Mouse (Mus musculus) CH12.LX (cell line): ENCODE measurements around the gene Pck2. TPM values are rescaled to one million over a fixed set of nuclear protein-coding genes. Genes with fewer than 3 reads are reported as not detected.
A peak's percentile ranks its signal among the peaks of the same experiment; 100 is the strongest.

Source experiments
- DNase-seq: peaks from one replicate; pipeline ENCODE4 v3.0.0-alpha.2; 2013; ENCODE audit errors: extremely low read depth
- H3K27ac ChIP-seq: 2 replicates; pipeline ENCODE4 v1.5.1; 2012; ENCODE audit warnings: low read depth, mild to moderate bottlenecking, control low read depth, moderate library complexity; ENCODE audit not compliant: insufficient read depth
- H3K27me3 ChIP-seq: replicated peaks from 2 replicates; pipeline ENCODE3; 2012; ENCODE audit warnings: inconsistent platforms
- H3K36me3 ChIP-seq, 2 experiments: replicated peaks in 1 of 2; 2 replicates each; pipeline versions ENCODE3 to v1.6.1; 2012; ENCODE audit warnings: inconsistent platforms in 1 of 2, low read length in 1 of 2, mild to moderate bottlenecking in 1 of 2, mixed read lengths in 1 of 2, moderate library complexity in 1 of 2; ENCODE audit not compliant: control insufficient read depth in 1 of 2, insufficient read depth in 1 of 2
- H3K4me1 ChIP-seq, 2 experiments: 2 replicates each; pipeline ENCODE4 v1.6.1; 2012; ENCODE audit warnings: inconsistent platforms in 1 of 2, moderate library complexity in 1 of 2; ENCODE audit not compliant: insufficient read depth in 2 of 2, control insufficient read depth in 1 of 2
- H3K4me2 ChIP-seq: 2 replicates; pipeline ENCODE4 v1.6.1; 2012; ENCODE audit warnings: low read depth, mild to moderate bottlenecking, control low read depth; ENCODE audit not compliant: poor library complexity, insufficient read depth, severe bottlenecking
- H3K4me3 ChIP-seq, 3 experiments: fragments of 150-350 bp in 1 of 3; sonication (generic) in 1 of 3; replicated peaks in 1 of 3; 2 replicates each; pipeline versions ENCODE3 to v1.5.1; 2011 to 2012; ENCODE audit warnings: low read depth in 2 of 3, low read length in 2 of 3, mild to moderate bottlenecking in 2 of 3, moderate library complexity in 2 of 3, control low read depth in 1 of 3, improper control_type of control experiment in 1 of 3, inconsistent platforms in 1 of 3, mixed read lengths in 1 of 3; ENCODE audit not compliant: poor library complexity in 1 of 3
- H3K79me2 ChIP-seq: replicated peaks from 2 replicates; pipeline ENCODE4 v1.6.1; 2012; ENCODE audit warnings: mild to moderate bottlenecking, moderate library complexity; ENCODE audit not compliant: control insufficient read depth, poor library complexity, insufficient read depth, severe bottlenecking; ENCODE audit errors: extremely low read depth
- H3K9ac ChIP-seq: 2 replicates; pipeline ENCODE4 v1.6.1; 2012; ENCODE audit warnings: low read depth, mild to moderate bottlenecking, control low read depth, moderate library complexity; ENCODE audit not compliant: insufficient read depth
- H3K9me3 ChIP-seq: replicated peaks from 2 replicates; pipeline ENCODE3; 2012; ENCODE audit warnings: low read length, inconsistent platforms, mixed read lengths
- CHD1 ChIP-seq: IDR thresholded peaks from 2 replicates; pipeline ENCODE4 v1.6.1; 2012; ENCODE audit warnings: low read depth, low read length, improper control_type of control experiment, inconsistent platforms
- CHD2 ChIP-seq: IDR thresholded peaks from 2 replicates; pipeline ENCODE4 v1.6.1; 2011; ENCODE audit warnings: low read length, improper control_type of control experiment
- CTCF ChIP-seq, 2 experiments: IDR thresholded peaks in 1 of 2; conservative IDR thresholded peaks in 1 of 2; 2 replicates each; pipeline ENCODE4 v1.5.1; 2011 to 2012; ENCODE audit warnings: low read depth in 2 of 2, low read length in 2 of 2, improper control_type of control experiment in 1 of 2, inconsistent platforms in 1 of 2, mild to moderate bottlenecking in 1 of 2, moderate library complexity in 1 of 2
- EP300 ChIP-seq: IDR thresholded peaks from 2 replicates; pipeline ENCODE4 v1.6.1; 2011; ENCODE audit warnings: low read length, improper control_type of control experiment
- JUN ChIP-seq: IDR thresholded peaks from 2 replicates; pipeline ENCODE4 v1.6.1; 2011; ENCODE audit warnings: low read depth, mild to moderate bottlenecking, low read length, improper control_type of control experiment, moderate library complexity; ENCODE audit not compliant: insufficient read depth
- JUND ChIP-seq: conservative IDR thresholded peaks from 2 replicates; pipeline ENCODE4 v1.6.1; 2011; ENCODE audit warnings: low read depth, low read length, improper control_type of control experiment
- MAX ChIP-seq: IDR thresholded peaks from 2 replicates; pipeline ENCODE4 v1.6.1; 2011; ENCODE audit warnings: low read length, improper control_type of control experiment
- MAZ ChIP-seq: IDR thresholded peaks from 2 replicates; pipeline ENCODE4 v1.6.1; 2012; ENCODE audit warnings: low read depth, mild to moderate bottlenecking, inconsistent platforms, low read length, improper control_type of control experiment, moderate library complexity
- MEF2A ChIP-seq: IDR thresholded peaks from 2 replicates; pipeline ENCODE4 v1.6.1; 2014; ENCODE audit warnings: low read depth, mild to moderate bottlenecking, inconsistent platforms, low read length, improper control_type of control experiment, borderline replicate concordance
- MXI1 ChIP-seq: IDR thresholded peaks from 2 replicates; pipeline ENCODE4 v1.6.1; 2011; ENCODE audit warnings: mild to moderate bottlenecking, low read depth, low read length, improper control_type of control experiment
- MYC ChIP-seq: IDR thresholded peaks from 2 replicates; pipeline ENCODE4 v1.6.1; 2011; ENCODE audit warnings: low read depth, mild to moderate bottlenecking, improper control_type of control experiment, low read length
- PAX5 ChIP-seq: IDR thresholded peaks from 2 replicates; pipeline ENCODE4 v1.6.1; 2012; ENCODE audit warnings: low read length, inconsistent platforms, mixed read lengths
- POLR2AphosphoS2 ChIP-seq: IDR thresholded peaks from 2 replicates; pipeline ENCODE4 v1.6.1; 2011; ENCODE audit warnings: low read depth, low read length, improper control_type of control experiment
- RAD21 ChIP-seq: IDR thresholded peaks from 2 replicates; pipeline ENCODE4 v1.6.1; 2011; ENCODE audit warnings: low read depth, mild to moderate bottlenecking, low read length, improper control_type of control experiment, moderate library complexity
- RCOR1 ChIP-seq: conservative IDR thresholded peaks from 2 replicates; pipeline ENCODE4 v1.6.1; 2012; ENCODE audit warnings: low read depth, mild to moderate bottlenecking, inconsistent platforms, low read length, improper control_type of control experiment
- SMC3 ChIP-seq: IDR thresholded peaks from 2 replicates; pipeline ENCODE4 v1.6.1; 2011; ENCODE audit warnings: low read depth, low read length, improper control_type of control experiment
- TCF12 ChIP-seq: IDR thresholded peaks from 2 replicates; pipeline ENCODE4 v1.6.1; 2014; ENCODE audit warnings: low read depth, mild to moderate bottlenecking, inconsistent platforms, low read length, improper control_type of control experiment
- USF1 ChIP-seq: IDR thresholded peaks from 2 replicates; pipeline ENCODE4 v1.6.1; 2014; ENCODE audit warnings: low read depth, mild to moderate bottlenecking, inconsistent platforms, low read length, improper control_type of control experiment
- USF2 ChIP-seq: conservative IDR thresholded peaks from 2 replicates; pipeline ENCODE4 v1.6.1; 2011; ENCODE audit warnings: low read depth, low read length, improper control_type of control experiment
- ZKSCAN1 ChIP-seq: IDR thresholded peaks from 2 replicates; pipeline ENCODE4 v1.6.1; 2012; ENCODE audit warnings: low read depth, inconsistent platforms, low read length, improper control_type of control experiment, borderline replicate concordance
- dilution Hi-C: fragments of 300-500 bp; cut with MboI; formaldehyde crosslinking; loops from 2 replicates; pipeline ENCODE4 v1.14.3; 2020; ENCODE audit warnings: low sequenced_read_pairs; ENCODE audit not compliant: extremely low pct_unique_long_range_greater_than_20kb, extremely low pct_ligation_motif_present
- in situ Hi-C: fragments of 300-500 bp; cut with MboI; formaldehyde crosslinking; loops from 3 replicates; pipeline ENCODE4 v1.14.3; 2019; ENCODE audit warnings: low sequenced_read_pairs, low pct_ligation_motif_present, low pct_unique_long_range_greater_than_20kb, mixed read lengths
- polyA plus RNA-seq: library from polyadenylated mRNA; unstranded; fragments of >175 nt; gene quantifications from 2 replicates; pipeline ENCODE4 v1.2.1, GENCODE M21; 2012; ENCODE audit warnings: low read depth; ENCODE audit not compliant: insufficient read length
- total RNA-seq, 2 experiments: library from RNA; depleted of rRNA; stranded (reverse); fragments of 300-350 nt in 1 of 2; fragments of >200 nt in 1 of 2; gene quantifications; 2 replicates each; pipeline ENCODE4 v1.2.3; 2012 to 2014

Gene Pck2
- total and polyA plus RNA-seq, 3 experiments = 120 to 286 (median 144) TPM

GRCm38 (mm10) chr14:55518897-55519296, 21.2 kb upstream of the Pck2 start:
- in situ Hi-C loops (no loop called here), dilution Hi-C loops (no loop called here)
- Histone ChIP-seq H3K9ac (no peak overlapping the region), H3K27me3 (peaks cover 76% of the 10 kb centered on the region), H3K79me2 (no peaks in the 10 kb centered on the region), H3K9me3 (no peaks in the 10 kb centered on the region), H3K4me3 (no peak overlapping the region), H3K4me1 (peaks cover 2 to 20% of the 10 kb centered on the region in 2 experiments; a peak in 2 of 4 replicates), H3K4me2 (no peak overlapping the region), H3K36me3 (no peaks in the 10 kb centered on the region), H3K27ac (no peak overlapping the region)
- DNase-seq = no peak
- TF ChIP-seq MAZ (no peak), RCOR1 (no peak), MAX (no peak), MEF2A (no peak), POLR2AphosphoS2 (no peak)

- in situ Hi-C loops = no loop called here
- H3K27ac ChIP-seq = no peak overlapping the region
- no peaks in the 10 kb centered on the region for H3K79me2 ChIP-seq
- no peaks in the 10 kb centered on the region for H3K9me3 ChIP-seq
- H3K36me3 ChIP-seq = no peaks in the 10 kb centered on the region
- no peak overlapping the region for H3K4me2 ChIP-seq
- H3K4me1 ChIP-seq = peaks cover 2 to 27% of the 10 kb centered on the region in 2 experiments; a peak in 2 of 4 replicates
- peaks cover 74% of the 10 kb centered on the region for H3K27me3 ChIP-seq
- DNase-seq = no peak
- dilution Hi-C loops = no loop called here
- H3K9ac ChIP-seq = no peak overlapping the region
- H3K4me3 ChIP-seq = no peak overlapping the region
- no peak for TF ChIP-seq TCF12
- TF ChIP-seq PAX5 = no peak
- no peak for TF ChIP-seq EP300
- peak in 1 of 2 experiments; percentile 54; a peak in 2 of 4 replicates for TF ChIP-seq CTCF (conservative IDR thresholded peaks at IDR 0.05 in 1 of 2, IDR thresholded peaks at IDR 0.05 in 1 of 2; ENCODE audit: low read depth in 2 of 2, low read length in 2 of 2)
- no peak for TF ChIP-seq JUN
- peak; percentile 28; the same call in 1 of the 2 replicates for TF ChIP-seq SMC3
- TF ChIP-seq CHD1 = no peak
- TF ChIP-seq MXI1 = no peak
- TF ChIP-seq USF1 = no peak
- TF ChIP-seq ZKSCAN1 = no peak
- TF ChIP-seq RCOR1 = no peak
- TF ChIP-seq JUND = no peak
- peak; percentile 55 for TF ChIP-seq RAD21
- TF ChIP-seq USF2 = no peak
- no peak for TF ChIP-seq CHD2
- TF ChIP-seq MYC = no peak
These were observed 20.5 kb upstream of the Pck2 start for GRCm38 (mm10) chr14:55519604-55520003.
